Mouse (Mus musculus): ENCODE data around the gene Plekhd1. TPM values are rescaled to one million over a fixed set of nuclear protein-coding genes. Genes with fewer than 3 reads are reported as not detected.

The Plekhd1 gene
- total RNA-seq (2015; ENCODE audit: low replicate concordance): not detected in 2 replicates
- 0.77 TPM in 1 of 2 replicates, not detected in the other for total RNA-seq (2017; ENCODE audit: low replicate concordance)

DNA sequence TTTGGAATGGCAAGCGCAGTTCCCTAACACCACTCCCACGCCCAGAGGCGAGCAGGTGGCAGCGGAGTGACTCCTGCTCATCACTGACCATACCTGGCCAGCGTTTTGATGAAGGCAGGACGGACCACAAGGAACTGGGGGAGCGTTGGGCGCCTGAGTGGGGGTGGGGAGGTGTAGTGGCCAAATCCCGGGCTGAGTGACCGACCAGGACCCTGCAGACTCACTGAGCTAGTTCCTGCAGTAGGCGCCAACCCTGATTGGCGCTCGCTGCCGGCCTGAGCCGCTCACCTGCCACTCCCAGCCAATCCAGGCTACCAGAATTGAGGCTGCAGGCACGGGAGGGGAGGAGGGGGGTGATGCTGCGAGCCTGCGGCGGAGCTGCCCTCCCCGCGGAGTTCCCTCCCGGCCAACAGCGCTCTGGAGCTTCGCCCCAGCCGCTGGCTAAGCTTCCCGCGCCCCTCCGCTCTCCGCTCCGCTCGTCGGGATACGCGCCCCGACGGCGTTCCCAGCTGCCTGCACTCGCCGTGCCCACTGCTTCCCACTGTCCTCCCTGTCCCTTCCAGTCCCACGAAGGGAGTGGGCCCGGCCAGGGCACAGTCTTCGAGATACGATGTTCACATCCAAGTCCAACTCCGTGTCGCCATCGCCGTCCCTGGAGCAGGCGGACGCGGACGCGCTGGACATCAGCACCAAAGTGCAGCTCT lies at the start of gene Plekhd1:
TSS of gene Plekhd1 (plus strand) at position 323 of the 704 bp plus-strand sequence.
- peak; percentile 41; the same call in 1 of the 2 replicates for ATAC-seq (replicated peaks; ENCODE audit: low FRiP score, poor library complexity, severe bottlenecking)

DNA sequence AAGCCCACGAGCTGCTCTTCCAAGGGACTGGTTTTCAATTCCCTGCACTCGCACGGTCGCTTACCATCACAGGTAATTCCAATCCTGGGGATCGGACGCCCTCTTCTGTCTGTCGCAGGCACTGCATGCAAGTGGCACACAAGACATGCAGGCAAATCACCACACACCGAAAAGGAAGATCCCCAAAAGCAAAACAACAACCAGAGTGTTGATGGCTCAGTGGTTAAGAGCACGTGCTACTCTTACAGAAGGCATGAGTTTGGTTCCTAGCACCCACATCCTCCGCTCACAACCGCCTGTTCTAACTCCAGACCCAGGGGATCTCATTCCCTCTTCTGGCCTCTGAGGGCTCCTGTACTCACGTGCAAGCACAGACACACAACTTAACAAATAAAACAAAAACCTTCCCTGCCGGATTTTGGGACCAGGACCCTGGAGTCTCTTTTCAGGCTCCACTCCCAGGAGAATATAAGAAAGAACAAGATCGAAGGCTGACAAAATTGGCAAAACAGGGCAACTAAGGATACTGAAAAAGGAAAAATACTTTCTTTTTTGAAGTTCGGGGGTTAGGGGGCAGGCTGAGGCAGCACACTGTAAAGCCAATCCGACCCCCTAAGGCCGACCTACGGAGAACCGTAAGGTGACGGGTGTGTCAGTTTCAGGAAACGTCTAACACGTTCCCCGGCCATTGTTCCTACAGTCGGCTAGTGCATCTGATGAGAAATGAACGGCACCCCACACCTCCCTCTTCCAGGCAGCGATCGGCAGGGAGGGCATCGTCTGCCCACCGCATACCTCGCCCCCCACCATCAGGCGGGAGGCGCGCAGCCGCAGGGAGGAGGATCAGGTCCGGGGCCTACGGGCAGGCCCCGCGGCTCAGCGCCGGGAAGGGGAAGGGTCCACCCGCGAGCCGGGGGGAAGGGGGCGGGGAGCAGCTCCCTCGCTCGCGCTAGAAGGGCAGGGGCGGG lies 49.4 kb upstream of the Plekhd1 start:
- peak; percentile 45 for ATAC-seq (replicated peaks; ENCODE audit: low FRiP score, poor library complexity, severe bottlenecking)

DNA sequence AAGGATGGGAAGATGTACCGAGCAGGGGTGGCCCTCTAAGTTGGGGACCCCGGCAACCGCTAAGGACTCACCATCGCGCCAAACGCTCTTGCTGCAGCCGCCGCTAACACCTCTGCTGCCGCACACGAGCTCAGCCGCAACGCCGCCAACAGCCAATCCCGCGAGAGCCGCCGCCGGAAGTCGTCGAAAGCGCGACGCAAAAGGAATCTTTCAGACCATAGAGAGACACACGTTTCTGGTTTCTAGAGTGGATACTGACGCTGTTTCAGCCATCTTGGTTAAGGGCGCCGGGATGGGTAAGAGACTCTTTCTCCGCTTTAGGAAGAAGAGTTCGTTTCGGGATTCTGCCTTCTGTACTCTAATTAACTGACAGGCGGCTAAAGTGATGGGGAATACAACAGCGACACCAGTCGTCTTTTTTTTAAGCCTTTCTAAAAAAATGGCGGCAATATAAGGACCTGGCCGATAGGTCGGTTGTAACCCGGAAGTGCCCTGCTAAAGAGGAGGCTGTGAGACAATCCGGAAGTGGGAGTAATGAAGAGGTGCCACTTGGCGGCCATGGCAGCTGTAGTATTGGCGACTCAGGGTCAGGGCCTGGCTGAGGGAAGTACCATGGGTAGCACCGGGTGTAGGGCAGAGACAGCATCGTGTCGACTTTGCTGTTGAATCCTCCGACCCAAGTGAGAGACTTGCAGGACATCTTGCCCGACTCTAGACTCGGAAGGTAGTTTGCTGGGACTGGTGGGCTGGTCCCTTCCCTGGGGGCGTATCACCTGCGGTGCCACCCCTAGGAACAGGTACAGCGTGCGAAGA lies 48.5 kb upstream of the Plekhd1 start, which contains the start of the genes Slc39a9 and Erh:
TSS of gene Slc39a9 (plus strand) at position 191 of the 813 bp plus-strand sequence.
TSS of gene Erh (minus strand) at position 649 of the 813 bp plus-strand sequence.
- peak; percentile 94 for ATAC-seq (replicated peaks; ENCODE audit: low FRiP score, poor library complexity, severe bottlenecking)

DNA sequence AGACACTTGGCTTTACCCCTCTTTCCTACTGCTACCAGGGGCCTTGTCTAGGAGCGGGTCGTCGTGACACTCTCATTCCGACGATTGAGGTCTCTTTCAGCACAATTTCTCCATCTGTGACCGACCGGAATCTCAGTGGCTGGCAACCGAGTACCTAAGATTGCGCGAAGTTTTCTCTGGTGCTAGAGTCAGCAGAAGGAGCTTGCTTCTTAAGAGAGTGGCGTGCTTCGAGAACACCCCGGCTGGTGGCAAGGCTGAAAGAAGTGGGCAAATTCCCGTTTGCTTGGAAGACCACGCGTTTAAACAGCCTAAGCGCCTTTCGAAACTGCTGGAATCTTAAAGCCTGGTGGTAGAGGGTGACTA lies 47.9 kb upstream of the Plekhd1 start:
- ATAC-seq (replicated peaks; ENCODE audit: low FRiP score, poor library complexity, severe bottlenecking): peak; percentile 11; the same call in 1 of the 2 replicates

DNA sequence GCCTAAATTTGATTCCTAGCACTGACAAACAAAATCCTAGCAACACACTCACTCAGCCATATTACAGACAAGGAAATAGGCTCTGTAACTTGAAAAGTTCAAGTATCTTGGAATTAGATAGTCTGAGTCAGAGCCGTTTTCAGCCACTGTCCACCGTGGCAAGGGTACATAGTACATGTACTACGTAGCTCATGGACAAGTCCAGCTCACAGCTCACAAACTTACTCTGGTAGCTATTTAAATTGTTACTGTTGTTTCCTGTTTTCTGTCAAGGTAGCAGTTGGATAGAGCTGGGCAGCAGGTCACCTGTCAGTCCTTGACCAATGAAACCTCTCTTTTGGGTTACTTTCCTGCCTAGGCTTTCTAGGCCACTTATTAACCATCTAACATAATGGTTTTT lies 46.0 kb upstream of the Plekhd1 start:
- ATAC-seq (replicated peaks; ENCODE audit: low FRiP score, poor library complexity, severe bottlenecking): no peak

DNA sequence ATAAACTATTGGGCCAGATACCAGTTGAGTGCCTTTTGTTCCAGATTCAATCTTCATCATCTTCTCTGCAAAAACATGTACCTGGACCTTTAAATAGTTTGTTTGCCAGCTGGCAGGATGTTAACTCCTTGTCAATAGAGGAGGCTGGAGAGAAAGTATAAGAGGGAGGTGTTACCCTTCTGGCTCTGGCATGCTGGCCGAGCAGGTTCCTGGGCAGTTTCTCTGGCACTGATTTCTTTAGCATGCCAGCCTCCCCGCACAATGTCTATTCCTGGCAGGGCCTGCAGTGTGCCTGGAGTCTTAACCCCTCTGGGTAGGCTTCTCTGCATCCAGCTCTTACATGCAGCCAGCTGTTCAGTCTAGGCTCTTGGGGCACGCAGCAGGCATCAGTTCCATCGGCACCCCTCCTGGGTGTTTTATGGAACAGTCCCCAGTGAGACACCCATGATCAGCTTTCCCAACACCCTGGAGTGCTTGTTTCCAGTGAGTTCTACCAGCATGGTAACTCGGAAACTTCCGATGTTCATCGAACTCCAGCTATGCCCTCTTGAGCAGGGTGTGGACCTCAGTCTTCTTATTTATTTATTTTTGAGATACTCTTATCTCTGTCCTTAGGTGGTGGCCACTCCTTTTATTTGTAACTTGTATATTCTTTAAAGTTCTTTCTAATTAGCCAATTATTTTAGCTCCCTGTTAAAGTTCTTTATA lies 38.3 kb upstream of the Plekhd1 start:
- ATAC-seq (replicated peaks; ENCODE audit: low FRiP score, poor library complexity, severe bottlenecking): no peak

DNA sequence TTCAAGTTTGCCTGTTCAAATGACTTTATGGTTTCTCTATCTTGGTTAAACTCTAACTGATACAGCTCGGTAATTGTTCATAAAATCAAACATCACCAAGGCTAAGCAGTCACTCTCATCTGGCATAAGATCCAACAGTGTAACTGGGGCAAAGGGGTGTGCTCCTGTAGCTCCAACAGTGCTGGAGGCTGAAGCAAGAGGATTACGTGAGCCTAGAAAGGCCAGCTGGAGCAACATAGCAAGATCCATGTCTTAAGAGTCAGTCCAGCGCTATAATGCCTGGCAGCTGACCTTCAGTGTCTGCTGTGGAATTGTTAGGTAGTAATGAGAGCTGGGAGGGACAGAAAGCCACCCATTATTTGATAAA lies 37.7 kb upstream of the Plekhd1 start:
- ATAC-seq (replicated peaks; ENCODE audit: low FRiP score, poor library complexity, severe bottlenecking): no peak

DNA sequence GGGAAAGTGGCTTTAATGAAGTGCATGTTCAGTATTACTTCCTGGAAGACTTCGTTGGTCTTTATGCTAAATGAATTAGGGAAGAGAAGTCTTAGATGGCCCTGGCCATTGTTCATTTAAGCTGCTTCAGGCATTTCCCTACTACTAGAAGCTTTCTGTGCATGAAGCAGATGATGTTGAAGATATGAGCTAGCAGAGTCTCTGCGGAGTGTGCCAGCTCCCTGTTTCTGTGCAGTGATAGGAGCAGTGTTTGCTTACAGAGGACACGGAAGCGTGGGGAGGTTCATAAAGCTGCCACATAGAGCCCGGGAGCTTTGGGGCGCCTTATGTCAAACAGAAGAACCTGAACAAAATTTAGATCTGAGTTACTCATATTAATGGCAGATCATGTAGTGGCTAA lies 33.7 kb upstream of the Plekhd1 start:
- no peak for ATAC-seq (replicated peaks; ENCODE audit: low FRiP score, poor library complexity, severe bottlenecking)

DNA sequence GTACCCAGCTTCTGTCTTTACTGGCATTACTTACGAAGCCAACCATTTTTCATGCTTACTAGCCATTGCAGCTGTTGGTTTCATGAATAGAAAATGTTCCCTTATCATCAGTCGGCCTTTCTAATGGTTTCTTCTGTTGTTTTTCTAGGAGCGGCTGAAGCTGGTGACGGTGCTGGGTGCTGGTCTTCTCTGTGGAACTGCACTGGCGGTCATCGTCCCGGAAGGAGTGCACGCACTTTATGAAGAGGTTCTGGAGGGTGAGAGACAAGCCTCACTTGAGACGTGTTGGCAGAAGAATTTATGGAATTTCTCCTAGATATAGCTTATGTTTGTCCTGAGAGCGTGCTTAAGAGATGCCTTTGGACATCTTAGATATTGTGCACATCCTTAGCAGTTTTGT lies 30.1 kb upstream of the Plekhd1 start:
- no peak for ATAC-seq (replicated peaks; ENCODE audit: low FRiP score, poor library complexity, severe bottlenecking)

DNA sequence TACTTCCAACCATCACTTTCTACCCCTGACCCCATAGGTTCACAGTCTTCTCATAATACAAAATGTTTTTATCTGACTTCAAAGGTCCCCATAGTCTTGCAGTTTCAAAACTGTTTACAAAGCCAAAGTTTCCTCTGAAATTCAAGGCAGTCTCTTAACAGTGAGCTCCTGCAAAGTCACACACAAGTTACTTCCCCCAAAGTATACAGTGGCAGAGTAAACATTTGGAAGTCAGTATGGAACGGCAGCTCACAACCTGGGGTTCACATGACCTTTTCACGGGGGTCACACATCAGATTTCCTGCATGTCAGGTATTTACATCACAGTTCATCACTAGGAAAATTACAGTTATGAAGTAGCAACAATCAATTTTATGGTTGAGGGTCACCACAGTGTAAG lies 28.5 kb upstream of the Plekhd1 start:
- ATAC-seq (replicated peaks; ENCODE audit: low FRiP score, poor library complexity, severe bottlenecking): no peak

DNA sequence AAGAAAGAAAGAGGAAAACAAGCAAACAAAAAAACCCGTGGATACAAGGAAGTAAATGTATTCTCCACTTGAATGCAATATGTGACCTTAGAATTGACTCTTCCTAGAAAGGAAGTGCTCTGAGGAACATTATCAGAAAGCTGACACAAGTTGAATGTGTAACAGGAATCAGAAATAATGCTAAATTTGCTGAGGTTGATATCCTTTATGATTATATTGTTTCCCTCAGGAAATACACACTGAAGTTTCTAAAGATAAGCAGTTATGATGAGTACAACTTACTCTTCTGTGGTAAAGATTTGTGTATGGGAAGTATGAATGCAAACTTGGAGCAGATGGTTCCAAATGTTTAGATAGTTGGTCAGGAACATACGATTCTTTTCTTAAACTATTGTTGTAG lies 24.0 kb upstream of the Plekhd1 start:
- no peak for ATAC-seq (replicated peaks; ENCODE audit: low FRiP score, poor library complexity, severe bottlenecking)

DNA sequence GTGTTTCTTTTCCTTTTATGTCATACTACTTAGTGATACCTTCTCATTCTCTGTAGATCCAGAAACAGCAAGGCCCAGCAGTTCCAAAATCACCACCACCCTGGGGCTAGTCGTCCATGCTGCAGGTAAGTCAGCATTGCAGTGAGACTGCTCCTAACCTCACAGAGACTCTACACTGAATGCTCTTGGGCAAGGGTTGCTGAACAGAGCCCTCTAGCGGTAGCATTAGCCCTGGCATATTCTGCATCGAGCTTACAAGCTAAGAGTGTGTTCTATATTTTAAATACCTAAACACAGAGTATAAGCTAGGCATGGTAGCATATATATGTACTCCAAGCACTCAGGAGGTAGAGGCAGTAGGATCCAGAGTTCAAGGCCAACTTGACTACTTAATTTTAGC lies 19.2 kb upstream of the Plekhd1 start:
- ATAC-seq (replicated peaks; ENCODE audit: low FRiP score, poor library complexity, severe bottlenecking): peak; percentile 78

DNA sequence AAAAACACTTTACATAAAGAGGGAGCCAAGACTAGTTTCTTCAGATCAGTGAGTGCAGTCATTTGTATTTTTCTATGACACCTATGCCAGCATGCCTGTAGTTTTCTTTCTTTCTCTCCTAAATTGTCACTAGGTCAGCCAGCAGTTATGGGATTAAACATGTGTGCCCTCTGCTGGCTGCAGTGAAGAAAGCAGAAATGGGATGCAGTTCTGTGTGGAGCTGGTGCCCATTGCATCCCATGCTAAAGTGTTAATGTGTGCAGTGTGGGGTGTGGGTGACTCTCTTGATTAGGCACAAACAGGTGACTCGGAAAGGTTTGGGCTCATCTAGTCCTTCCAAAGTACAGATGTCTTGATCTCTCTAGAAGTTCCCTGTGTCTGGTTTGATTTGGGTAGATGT lies 11.1 kb upstream of the Plekhd1 start:
- peak; percentile 65; the same call in 1 of the 2 replicates for ATAC-seq (replicated peaks; ENCODE audit: low FRiP score, poor library complexity, severe bottlenecking)

DNA sequence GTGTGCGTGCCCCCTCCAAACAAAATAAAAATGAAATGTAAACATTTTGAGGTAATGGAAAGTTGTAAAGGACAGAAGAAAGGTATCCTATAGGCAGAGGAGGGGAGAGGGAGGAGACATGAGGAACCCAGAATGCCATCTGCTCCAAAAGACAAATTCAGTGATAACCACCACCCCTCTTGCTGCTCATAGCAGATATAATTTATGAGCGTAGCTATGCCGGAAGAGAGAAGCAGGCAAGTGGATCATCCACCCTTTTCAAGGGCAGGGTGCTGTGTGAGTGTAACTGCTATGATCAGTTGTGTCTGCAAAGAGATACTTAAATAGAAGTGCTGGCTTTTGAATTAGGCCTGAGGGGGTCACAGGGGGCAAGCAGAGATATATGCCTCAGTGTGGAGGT lies 8.8 kb upstream of the Plekhd1 start:
- ATAC-seq (replicated peaks; ENCODE audit: low FRiP score, poor library complexity, severe bottlenecking): peak; percentile 89

DNA sequence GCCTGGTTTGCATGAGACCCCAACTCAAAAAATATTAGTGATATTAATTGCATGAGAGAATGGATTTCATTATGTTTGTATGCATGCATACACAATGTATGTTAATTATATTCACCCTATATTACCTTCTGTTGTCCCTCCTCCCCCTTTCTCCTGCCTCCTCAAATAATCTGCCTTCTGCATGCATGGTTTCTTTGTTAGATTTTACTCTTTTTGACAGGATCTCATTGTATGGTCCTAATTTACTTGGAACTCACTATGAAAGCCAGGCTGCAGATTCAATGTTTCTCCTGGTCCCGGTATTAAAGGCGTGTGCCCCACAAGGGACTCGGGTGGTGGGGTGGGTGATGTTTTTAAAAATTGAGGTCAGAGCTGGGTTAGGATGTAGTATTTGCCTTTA lies 8.1 kb upstream of the Plekhd1 start:
- ATAC-seq (replicated peaks; ENCODE audit: low FRiP score, poor library complexity, severe bottlenecking): no peak

DNA sequence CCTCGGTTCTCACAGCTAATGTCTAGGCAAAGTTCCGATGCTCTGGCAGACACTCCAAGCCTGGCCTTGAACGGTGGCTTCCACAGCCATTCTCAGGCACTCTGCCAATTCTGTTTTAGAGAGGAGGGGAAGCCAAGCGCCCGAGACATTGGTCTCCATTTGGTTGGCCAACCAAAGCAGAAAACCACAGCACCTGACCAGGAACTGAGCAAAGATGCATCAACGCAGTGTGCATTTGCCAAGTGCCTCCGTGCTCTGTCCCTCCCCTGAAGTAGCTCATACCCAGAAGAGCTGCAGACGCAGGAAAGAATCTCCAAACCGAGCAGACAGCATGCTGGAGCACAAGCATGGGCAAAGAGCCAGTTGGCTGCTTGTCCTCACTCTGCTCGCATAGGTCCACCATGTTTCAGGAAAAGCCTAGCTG lies 4.6 kb upstream of the Plekhd1 start:
- no peak for ATAC-seq (replicated peaks; ENCODE audit: low FRiP score, poor library complexity, severe bottlenecking)

DNA sequence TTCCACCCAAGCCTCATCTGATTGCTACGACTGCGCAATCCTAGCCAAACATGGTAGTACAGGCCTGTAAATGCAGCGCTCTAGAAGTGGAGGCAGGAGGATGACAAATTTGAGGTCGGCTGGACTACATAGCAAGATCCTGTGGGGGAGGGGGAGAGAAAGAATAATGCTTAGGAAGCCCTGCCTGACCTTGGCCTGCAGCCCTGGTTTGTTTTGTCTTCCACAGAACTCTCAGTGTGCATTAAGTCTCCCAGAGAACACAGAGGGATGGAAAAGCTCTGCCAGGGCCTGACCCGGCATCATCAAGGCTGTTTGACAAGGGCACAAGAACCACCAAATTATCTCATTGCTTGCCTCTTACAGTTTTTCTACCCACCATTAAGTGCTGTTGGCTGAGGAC lies 2.7 kb upstream of the Plekhd1 start:
- no peak for ATAC-seq (replicated peaks; ENCODE audit: low FRiP score, poor library complexity, severe bottlenecking)

DNA sequence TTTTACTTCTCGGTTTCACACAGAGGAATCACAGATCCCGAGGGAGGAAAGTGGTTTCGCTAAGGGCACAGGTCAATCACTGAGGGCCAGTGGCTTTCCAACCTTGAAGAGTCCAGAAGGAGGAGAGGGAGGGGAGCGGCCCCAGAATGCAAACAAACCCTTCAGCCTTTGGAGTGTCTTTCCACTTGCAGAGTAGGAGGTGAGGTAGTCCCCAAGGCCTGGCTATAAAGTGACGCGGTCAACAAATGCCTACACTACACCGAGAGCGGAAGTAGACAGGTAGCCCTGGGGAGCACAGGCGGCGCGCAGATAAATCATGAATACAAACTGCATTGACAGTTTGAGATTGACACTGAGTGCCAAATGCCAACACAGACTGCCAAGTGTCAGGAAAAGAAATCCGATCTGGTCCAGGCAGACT lies 710 bp upstream of the Plekhd1 start:
- no peak for ATAC-seq (replicated peaks; ENCODE audit: low FRiP score, poor library complexity, severe bottlenecking)

DNA sequence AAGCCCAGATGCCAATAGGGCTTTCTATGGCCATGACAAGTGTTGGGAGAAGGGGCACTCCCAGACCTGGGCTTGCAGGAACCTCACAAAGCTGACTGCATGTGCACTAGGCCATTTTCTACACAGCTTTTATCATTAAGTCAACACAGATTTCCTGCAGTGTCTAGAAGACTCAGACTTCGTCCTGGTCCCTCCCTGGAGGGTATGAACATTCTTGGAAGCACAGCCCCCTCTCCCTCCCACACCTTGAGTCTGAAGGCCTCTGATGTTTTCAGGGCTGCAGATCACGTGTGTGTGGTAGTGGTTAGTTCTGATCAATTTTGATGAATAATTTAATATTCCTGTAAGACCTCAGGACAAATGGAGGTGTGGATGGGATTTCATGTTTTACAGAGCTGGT lies 1.3 kb downstream of the Plekhd1 start:
- ATAC-seq (replicated peaks; ENCODE audit: low FRiP score, poor library complexity, severe bottlenecking): no peak
